In genomic region chr11:87763988-87764876, GRCm38 (mm10) we compare ENCODE assay signal across 9 mouse cellular contexts. TPM values are rescaled to one million over a fixed set of nuclear protein-coding genes. Genes with fewer than 3 reads are reported as not detected.
DNase-seq lines count a peak whose midpoint lies in the region; ATAC-seq and TF ChIP-seq lines count a peak whose summit lies in the region.
"Had no signal": no experiment of that assay in that cellular context is flagged by ENCODE, and none has a peak within 500 bp of the region (broad histone marks: within the 10 kb centered on the region; RNA-seq: fewer than 3 reads in every experiment).

No protein-coding gene starts in this region.

- 1% methylated on average over 65 of the region's 65 CpGs for WGBS in heart, embryonic 10.5 days
- under 1% methylated on average over 65 of the region's 65 CpGs for WGBS in hindbrain, embryonic 15.5 days
- WGBS in limb, embryonic 10.5 days: under 1% methylated on average over 65 of the region's 65 CpGs

- no peaks in the 10 kb centered on the region for H3K9me3 ChIP-seq in heart, embryonic 10.5 days
- H3K9me3 ChIP-seq in ES-Bruce4 (replicated peaks; ENCODE audit: control insufficient read depth, insufficient read depth, low read length, poor library complexity, severe bottlenecking): no peaks in the 10 kb centered on the region
- no peaks in the 10 kb centered on the region for H3K9me3 ChIP-seq in hindbrain, embryonic 15.5 days
- no peaks in the 10 kb centered on the region for H3K9me3 ChIP-seq in limb, embryonic 10.5 days (replicated peaks)

- peak; percentile 44 for ATAC-seq in hindbrain, embryonic 15.5 days (ENCODE audit: low FRiP score, low read depth)
- no peak for ATAC-seq in erythroblast, adult 5-6 weeks (replicated peaks; ENCODE audit: low FRiP score, poor library complexity, severe bottlenecking)

- no peak for TF ChIP-seq POLR2A in ES-Bruce4 (IDR thresholded peaks at IDR 0.05; ENCODE audit: insufficient read depth, low read length)

- H3K27ac ChIP-seq in heart, embryonic 10.5 days: peak overlapping the region; percentile 59
- no peak overlapping the region for H3K27ac ChIP-seq in ES-Bruce4 (ENCODE audit: insufficient read depth, low read length)
- peak overlapping the region; percentile 83 for H3K27ac ChIP-seq in hindbrain, embryonic 15.5 days (replicated peaks)
- peak overlapping the region; percentile 70 for H3K27ac ChIP-seq in limb, embryonic 10.5 days

- H3K9ac ChIP-seq in ES-Bruce4 (ENCODE audit: low read depth, poor library complexity, severe bottlenecking): peak overlapping the region; percentile 77
- peak overlapping the region; percentile 63 for H3K9ac ChIP-seq in hindbrain, embryonic 15.5 days

- no peaks in the 10 kb centered on the region for H3K36me3 ChIP-seq in heart, embryonic 10.5 days
- no peaks in the 10 kb centered on the region for H3K36me3 ChIP-seq in ES-Bruce4 (ENCODE audit: control insufficient read depth, insufficient read depth, low read length, poor library complexity, severe bottlenecking)
- peaks cover 22% of the 10 kb centered on the region for H3K36me3 ChIP-seq in hindbrain, embryonic 15.5 days
- no peaks in the 10 kb centered on the region for H3K36me3 ChIP-seq in limb, embryonic 10.5 days

- intact Hi-C loops in heart, postnatal 14 days (cut with DNase I): no loop called here

- TF ChIP-seq CTCF in ES-Bruce4 (IDR thresholded peaks at IDR 0.05; ENCODE audit: low read depth, low read length): no peak

- TF ChIP-seq EP300 in ES-Bruce4 (IDR thresholded peaks at IDR 0.05; ENCODE audit: insufficient read depth, low read depth, low read length): no peak

- H3K27me3 ChIP-seq in heart, embryonic 10.5 days (ENCODE audit: insufficient read depth, poor library complexity, severe bottlenecking): peaks cover 95% of the 10 kb centered on the region
- peaks cover 5% of the 10 kb centered on the region; the same call in 1 of the 2 replicates for H3K27me3 ChIP-seq in ES-Bruce4 (ENCODE audit: control insufficient read depth, insufficient read depth, low read length, poor library complexity, severe bottlenecking)
- H3K27me3 ChIP-seq in hindbrain, embryonic 15.5 days: no peaks in the 10 kb centered on the region
- peaks cover 93% of the 10 kb centered on the region for H3K27me3 ChIP-seq in limb, embryonic 10.5 days (ENCODE audit: low read depth, poor library complexity, severe bottlenecking)
- H3K27me3 ChIP-seq: CH12.LX had no signal

- DNase-seq in heart, embryonic 10.5 days (ENCODE audit: low spot score): peak; percentile 75
- DNase-seq in heart, postnatal 14 days: no peak
- peak; percentile 71 to 77 for DNase-seq in cerebellum, postnatal 36 days
- DNase-seq in limb, embryonic 10.5 days (ENCODE audit: low spot score): peak; percentile 60
- DNase-seq in neural tube, embryonic 10.5 days (ENCODE audit: extremely low spot score, low spot score): peak; percentile 52

- peaks cover 25% of the 10 kb centered on the region for H3K4me1 ChIP-seq in heart, embryonic 10.5 days
- H3K4me1 ChIP-seq in ES-Bruce4 (ENCODE audit: control insufficient read depth, insufficient read depth, low read length): no peaks in the 10 kb centered on the region
- peaks cover 50% of the 10 kb centered on the region for H3K4me1 ChIP-seq in hindbrain, embryonic 15.5 days (replicated peaks)
- peaks cover 30% of the 10 kb centered on the region for H3K4me1 ChIP-seq in limb, embryonic 10.5 days

- peak overlapping the region; percentile 62 for H3K4me3 ChIP-seq in heart, embryonic 10.5 days
- H3K4me3 ChIP-seq in ES-Bruce4 (ENCODE audit: low read depth, low read length): peak overlapping the region; percentile 58
- peak overlapping the region; percentile 72 for H3K4me3 ChIP-seq in hindbrain, embryonic 15.5 days
- H3K4me3 ChIP-seq in limb, embryonic 10.5 days: peak overlapping the region; percentile 58

- H3K4me2 ChIP-seq in hindbrain, embryonic 15.5 days: peak overlapping the region; percentile 96

RNA-seq across cellular contexts. Expression of gene Tspoap1, which starts 3.9 kb away (rescaled TPM):
- polyA plus RNA-seq in heart, embryonic 10.5 days (2016; fragmentation: Nextera tagmentation; extraction: Ambion mirVana): 0.95 and 1.5 TPM in 2 replicates
- under 1 TPM; 0.17 to 0.19 TPM for total RNA-seq in heart, postnatal 14 days (2021)
- 3.2 and 5.1 TPM in 2 replicates for polyA plus RNA-seq in ES-Bruce4 (2011; ENCODE audit: insufficient read depth, insufficient read length, low read depth, missing spikeins)
- polyA plus RNA-seq in hindbrain, embryonic 15.5 days (2015; fragmentation: Nextera tagmentation; extraction: Ambion mirVana): 43.6 and 50.4 TPM in 2 replicates
- 0.74 and 2.9 TPM in 2 replicates for polyA plus RNA-seq in limb, embryonic 10.5 days (2016; fragmentation: Nextera tagmentation; extraction: Ambion mirVana)
- total RNA-seq in erythroblast, adult 5-6 weeks (2015; ENCODE audit: low replicate concordance): 4.2 and 5.4 TPM in 2 replicates
- 5.4 and 16.6 TPM in 2 replicates for total RNA-seq in erythroblast, adult 5-6 weeks (2017; ENCODE audit: low replicate concordance)

RNA-seq across cellular contexts. Expression of gene Supt4a, which starts 26.9 kb away (rescaled TPM):
- polyA plus RNA-seq in heart, embryonic 10.5 days (2016; fragmentation: Nextera tagmentation; extraction: Ambion mirVana): 122 and 151 TPM in 2 replicates
- total RNA-seq in heart, postnatal 14 days (2021): 10 to 100 TPM; 47.8 to 51.1 TPM
- 83.6 and 86.3 TPM in 2 replicates for polyA plus RNA-seq in ES-Bruce4 (2011; ENCODE audit: insufficient read depth, insufficient read length, low read depth, missing spikeins)
- polyA plus RNA-seq in hindbrain, embryonic 15.5 days (2015; fragmentation: Nextera tagmentation; extraction: Ambion mirVana): 130 and 137 TPM in 2 replicates
- 187 and 191 TPM in 2 replicates for polyA plus RNA-seq in limb, embryonic 10.5 days (2016; fragmentation: Nextera tagmentation; extraction: Ambion mirVana)
- 133 and 166 TPM in 2 replicates for total RNA-seq in erythroblast, adult 5-6 weeks (2015; ENCODE audit: low replicate concordance)
- total RNA-seq in erythroblast, adult 5-6 weeks (2017; ENCODE audit: low replicate concordance): 103 and 121 TPM in 2 replicates

RNA-seq across cellular contexts. Expression of gene Mpo, which starts 29.1 kb away (rescaled TPM):
- 5.8 and 11.8 TPM in 2 replicates for polyA plus RNA-seq in heart, embryonic 10.5 days (2016; fragmentation: Nextera tagmentation; extraction: Ambion mirVana)
- total RNA-seq in heart, postnatal 14 days (2021): under 1 TPM in 1 of 2 experiments, not detected in 1; 0.61 TPM
- not detected in 2 replicates for polyA plus RNA-seq in ES-Bruce4 (2011; ENCODE audit: insufficient read depth, insufficient read length, low read depth, missing spikeins)
- 0.21 TPM in 2 replicates for polyA plus RNA-seq in hindbrain, embryonic 15.5 days (2015; fragmentation: Nextera tagmentation; extraction: Ambion mirVana)
- polyA plus RNA-seq in limb, embryonic 10.5 days (2016; fragmentation: Nextera tagmentation; extraction: Ambion mirVana): 2.8 and 4.0 TPM in 2 replicates
- 1,764 and 1,778 TPM in 2 replicates for total RNA-seq in erythroblast, adult 5-6 weeks (2015; ENCODE audit: low replicate concordance)
- 605 and 1,001 TPM in 2 replicates for total RNA-seq in erythroblast, adult 5-6 weeks (2017; ENCODE audit: low replicate concordance)
- total RNA-seq: CH12.LX had no signal

Comparison
In these comparisons a context has a peak if more than half of its experiments do, and no peak if none do; other contexts are left out.
1. DNase-seq: peak in heart, embryonic 10.5 days (single experiment), cerebellum, postnatal 36 days (2 of 2), limb, embryonic 10.5 days (single experiment) and neural tube, embryonic 10.5 days (single experiment); none in heart, postnatal 14 days (0 of 2).
2. Peak in every context shown above with its lines, with median percentiles within 50 percentile points of each other: H3K4me3 ChIP-seq.